Comparison of ENCODE assay signal across 8 mouse cellular contexts in genomic region chr13:52253138-52253537, GRCm38 (mm10).
DNase-seq lines count a peak whose midpoint lies in the region; ATAC-seq and TF ChIP-seq lines count a peak whose summit lies in the region.

No protein-coding gene starts in this region.

- WGBS in forebrain, embryonic 11.5 days: 34% methylated on average over 8 of the region's 8 CpGs
- WGBS in forebrain, embryonic 12.5 days: 32% methylated on average over 8 of the region's 8 CpGs
- 30% methylated on average over 8 of the region's 8 CpGs for WGBS in midbrain, postnatal 0 days

- H3K9me3 ChIP-seq in forebrain, embryonic 11.5 days (ENCODE audit: control insufficient read depth, low read length): no peaks in the 10 kb centered on the region
- H3K9me3 ChIP-seq in forebrain, embryonic 12.5 days: no peaks in the 10 kb centered on the region
- H3K9me3 ChIP-seq in midbrain, postnatal 0 days (ENCODE audit: low read length): no peaks in the 10 kb centered on the region

- H3K9ac ChIP-seq in forebrain, embryonic 11.5 days (ENCODE audit: low read length): no peak overlapping the region
- no peak overlapping the region for H3K9ac ChIP-seq in forebrain, embryonic 12.5 days
- no peak overlapping the region for H3K9ac ChIP-seq in midbrain, postnatal 0 days (replicated peaks; ENCODE audit: low read length, poor library complexity, severe bottlenecking)

- H3K4me2 ChIP-seq in forebrain, embryonic 11.5 days (ENCODE audit: low read depth, low read length, severe bottlenecking): no peak overlapping the region
- H3K4me2 ChIP-seq in forebrain, embryonic 12.5 days: no peak overlapping the region
- H3K4me2 ChIP-seq in midbrain, postnatal 0 days (ENCODE audit: low read depth, low read length, poor library complexity, severe bottlenecking): no peak overlapping the region

- H3K27me3 ChIP-seq in forebrain, embryonic 11.5 days (ENCODE audit: control insufficient read depth, insufficient read depth, low read length): no peaks in the 10 kb centered on the region
- H3K27me3 ChIP-seq in forebrain, embryonic 12.5 days: peaks cover 10% of the 10 kb centered on the region; the same call in 1 of the 2 replicates
- no peaks in the 10 kb centered on the region for H3K27me3 ChIP-seq in testis, adult 2 months (ENCODE audit: control insufficient read depth, insufficient read depth, low read length)
- no peaks in the 10 kb centered on the region; the same call in 1 of the 2 replicates for H3K27me3 ChIP-seq in midbrain, postnatal 0 days (ENCODE audit: insufficient read depth, low read length)

- no peak for TF ChIP-seq POLR2A in testis, adult 2 months (IDR thresholded peaks at IDR 0.05; ENCODE audit: control insufficient read depth, low read depth, low read length)

- H3K4me1 ChIP-seq in forebrain, embryonic 11.5 days (replicated peaks; ENCODE audit: control insufficient read depth, insufficient read depth, low read length): no peaks in the 10 kb centered on the region
- H3K4me1 ChIP-seq in forebrain, embryonic 12.5 days: no peaks in the 10 kb centered on the region
- no peaks in the 10 kb centered on the region for H3K4me1 ChIP-seq in testis, adult 2 months (ENCODE audit: control insufficient read depth, insufficient read depth, low read length)
- no peaks in the 10 kb centered on the region for H3K4me1 ChIP-seq in midbrain, postnatal 0 days (ENCODE audit: insufficient read depth, low read length)

- H3K4me3 ChIP-seq in forebrain, embryonic 11.5 days (ENCODE audit: low read depth, low read length): no peak overlapping the region
- H3K4me3 ChIP-seq in forebrain, embryonic 12.5 days (replicated peaks): no peak overlapping the region
- peak overlapping the region; percentile 23 for H3K4me3 ChIP-seq in testis, adult 2 months (ENCODE audit: control insufficient read depth, low read depth, low read length)
- no peak overlapping the region for H3K4me3 ChIP-seq in midbrain, postnatal 0 days (ENCODE audit: low read depth, low read length)

- H3K27ac ChIP-seq in forebrain, embryonic 11.5 days (ENCODE audit: low read depth, low read length): no peak overlapping the region
- H3K27ac ChIP-seq in forebrain, embryonic 12.5 days: no peak overlapping the region
- no peak overlapping the region for H3K27ac ChIP-seq in testis, adult 2 months (ENCODE audit: control insufficient read depth, insufficient read depth, low read depth, low read length)
- no peak overlapping the region for H3K27ac ChIP-seq in midbrain, postnatal 0 days (ENCODE audit: low read depth, low read length)

- no peak for ATAC-seq in forebrain, embryonic 11.5 days (replicated peaks; ENCODE audit: low FRiP score)
- no peak for ATAC-seq in forebrain, embryonic 12.5 days (ENCODE audit: low FRiP score)
- ATAC-seq in midbrain, postnatal 0 days (ENCODE audit: low FRiP score): no peak

- no peaks in the 10 kb centered on the region for H3K36me3 ChIP-seq in forebrain, embryonic 11.5 days (ENCODE audit: control insufficient read depth, insufficient read depth, low read length)
- no peaks in the 10 kb centered on the region for H3K36me3 ChIP-seq in forebrain, embryonic 12.5 days (replicated peaks)
- no peaks in the 10 kb centered on the region for H3K36me3 ChIP-seq in testis, adult 2 months (ENCODE audit: control insufficient read depth, insufficient read depth, low read length)
- H3K36me3 ChIP-seq in midbrain, postnatal 0 days (ENCODE audit: insufficient read depth, low read length): no peaks in the 10 kb centered on the region

- DNase-seq in forebrain, embryonic 11.5 days (ENCODE audit: low spot score): peak; percentile 56
- no peak for DNase-seq in testis, postnatal 14 days (ENCODE audit: low spot score)
- peak; percentile 33 for DNase-seq in embryo, embryonic 9.5 days (ENCODE audit: extremely low spot score)
- DNase-seq in kidney, postnatal 14 days: peak; percentile 26
- peak; percentile 70 for DNase-seq in midbrain, postnatal 0 days (ENCODE audit: low spot score)
- DNase-seq in gastrocnemius, postnatal 4 days (ENCODE audit: low spot score in 2 of 2): no peak

- TF ChIP-seq CTCF in testis, adult 2 months (IDR thresholded peaks at IDR 0.05; ENCODE audit: control insufficient read depth, insufficient read depth, insufficient replicate concordance, low read depth, low read length): peak; percentile 48; the same call in 1 of the 2 replicates
- TF ChIP-seq CTCF in midbrain, postnatal 0 days (IDR thresholded peaks at IDR 0.05): peak; percentile 96

Comparison
In these comparisons a context has a peak if more than half of its experiments do, and no peak if none do; other contexts are left out.
1. DNase-seq: peak in forebrain, embryonic 11.5 days (single experiment), embryo, embryonic 9.5 days (single experiment), kidney, postnatal 14 days (single experiment) and midbrain, postnatal 0 days (single experiment); none in testis, postnatal 14 days (single experiment) and gastrocnemius, postnatal 4 days (0 of 2).